Mouse (Mus musculus) heart, postnatal 4 days (tissue): ENCODE data around the gene Aldh3a1. TPM values are rescaled to one million over a fixed set of nuclear protein-coding genes. Genes with fewer than 3 reads are reported as not detected.

ENCODE experiments used
- DNase-seq: peaks from one replicate; pipeline ENCODE4 v3.0.0; 2021
- total RNA-seq, 2 experiments: library from RNA; stranded (reverse); gene quantifications; 2 replicates each; pipeline ENCODE4 v1.2.3; 2021

Aldh3a1 gene
- total RNA-seq, 2 experiments from 2014 or later: 0.29 to 0.31 TPM

DNA sequence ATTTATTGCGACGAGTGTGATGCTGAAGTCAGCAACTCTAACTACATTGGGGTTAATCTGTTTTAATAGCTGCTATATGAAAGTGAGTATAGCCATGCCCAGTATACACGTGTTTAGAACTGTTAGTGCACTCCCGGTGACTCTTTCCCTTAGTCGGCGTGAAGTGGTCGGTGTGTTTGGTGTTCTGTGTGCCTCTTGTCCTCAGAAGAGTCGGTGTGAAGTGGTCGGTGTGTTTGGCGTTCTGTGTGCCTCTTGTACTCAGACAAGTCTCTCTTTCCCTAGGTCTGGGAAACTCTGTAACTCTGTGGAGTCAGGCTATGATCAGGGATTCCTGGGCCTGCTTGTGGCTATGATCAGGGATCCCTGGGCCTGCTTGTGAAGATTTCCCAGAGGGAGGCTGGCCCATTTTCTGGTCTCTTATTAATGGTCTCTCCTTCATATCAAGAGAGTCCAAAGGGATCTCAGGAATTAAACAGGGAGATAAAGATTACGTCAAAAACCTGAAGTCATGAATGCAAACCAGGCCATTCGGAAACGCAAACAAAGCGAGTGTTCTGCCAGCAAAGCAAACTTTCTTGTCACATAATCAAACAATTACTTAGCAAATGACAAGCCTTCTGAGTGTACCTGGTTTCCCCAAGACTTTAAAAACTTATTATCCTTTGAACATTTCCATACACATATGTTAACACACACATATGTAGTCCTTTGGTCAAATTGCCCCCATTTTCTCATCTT, 10.6 kb upstream of the Aldh3a1 start:
- DNase-seq: no peak

DNA sequence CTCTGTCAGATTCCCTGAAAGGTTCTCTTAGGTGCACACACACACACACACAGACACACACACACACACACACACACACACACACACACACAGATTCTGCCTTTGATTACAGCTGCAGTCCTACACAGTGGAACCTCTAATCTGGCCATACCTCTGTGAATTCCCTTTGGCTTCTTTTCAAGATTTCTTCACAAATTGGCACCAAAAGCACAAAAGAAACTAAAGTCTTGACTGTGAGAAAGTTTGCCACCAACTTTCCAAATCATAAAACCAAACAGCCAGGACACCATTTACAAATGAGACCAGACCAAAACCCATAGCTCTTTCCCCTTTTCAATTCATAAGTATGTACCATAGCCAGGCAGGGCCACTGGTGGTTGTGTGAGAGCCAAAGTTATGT, 9.4 kb upstream of the Aldh3a1 start:
- DNase-seq: no peak

GRCm38 (mm10) chr11:61199620-61200362, 7.5 kb upstream of the Aldh3a1 start:
- DNase-seq: no peak

- DNase-seq: no peak
Measured at GRCm38 (mm10) chr11:61202186-61202585, 5.2 kb upstream of the Aldh3a1 start.

DNA sequence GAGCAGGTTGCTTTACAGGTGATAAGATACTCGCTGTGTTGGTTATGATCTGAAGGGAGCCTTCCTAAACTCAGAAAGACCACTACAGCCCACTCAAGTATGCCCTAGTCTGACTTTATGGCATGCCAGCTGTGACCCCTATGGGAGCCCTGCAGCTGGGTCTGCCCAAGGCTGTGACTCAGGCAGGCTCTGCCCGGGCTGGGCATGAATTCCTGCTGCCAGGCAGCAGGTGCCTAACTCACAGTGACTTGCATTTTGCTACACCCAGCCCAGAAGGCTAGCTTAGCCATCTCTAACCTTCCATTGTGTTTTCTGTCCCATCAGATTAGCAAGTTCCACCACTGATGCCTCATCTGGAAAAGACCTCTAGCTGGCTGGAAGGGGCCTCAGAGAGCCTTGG, 4.5 kb upstream of the Aldh3a1 start:
- DNase-seq: no peak

- DNase-seq: no peak
Measured at GRCm38 (mm10) chr11:61205167-61205950, 2.0 kb upstream of the Aldh3a1 start.

DNA sequence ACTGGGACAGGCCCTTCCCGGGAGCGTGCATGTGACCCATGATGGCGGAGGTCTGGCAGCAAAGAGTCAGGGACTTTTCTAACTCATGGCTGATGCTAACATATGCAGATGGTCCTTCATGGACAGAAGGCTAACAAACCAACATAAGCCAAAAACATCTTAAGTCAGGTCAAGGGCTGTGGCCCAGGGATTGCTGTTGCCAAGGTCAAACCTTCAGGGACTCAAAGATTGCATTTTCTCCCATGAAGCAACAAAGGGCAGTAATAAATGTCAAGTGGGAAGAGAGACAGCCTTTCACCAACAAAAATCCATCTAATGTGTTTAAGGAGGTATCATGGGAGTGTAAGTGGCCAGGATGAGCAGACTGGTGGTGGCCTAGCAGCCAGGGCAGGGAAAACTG, 1.2 kb upstream of the Aldh3a1 start:
- DNase-seq: no peak

GRCm38 (mm10) chr11:61208316-61208715, 979 bp downstream of the Aldh3a1 start:
- DNase-seq: no peak

GRCm38 (mm10) chr11:61212102-61212501, 4.8 kb downstream of the Aldh3a1 start:
- DNase-seq: no peak

- no peak for DNase-seq
Measured at GRCm38 (mm10) chr11:61215936-61216335, 8.6 kb downstream of the Aldh3a1 start.

GRCm38 (mm10) chr11:61220156-61220881, 13.0 kb downstream of the Aldh3a1 start:
- DNase-seq: no peak

- DNase-seq: no peak
Measured at GRCm38 (mm10) chr11:61222007-61222406, 14.7 kb downstream of the Aldh3a1 start.

DNA sequence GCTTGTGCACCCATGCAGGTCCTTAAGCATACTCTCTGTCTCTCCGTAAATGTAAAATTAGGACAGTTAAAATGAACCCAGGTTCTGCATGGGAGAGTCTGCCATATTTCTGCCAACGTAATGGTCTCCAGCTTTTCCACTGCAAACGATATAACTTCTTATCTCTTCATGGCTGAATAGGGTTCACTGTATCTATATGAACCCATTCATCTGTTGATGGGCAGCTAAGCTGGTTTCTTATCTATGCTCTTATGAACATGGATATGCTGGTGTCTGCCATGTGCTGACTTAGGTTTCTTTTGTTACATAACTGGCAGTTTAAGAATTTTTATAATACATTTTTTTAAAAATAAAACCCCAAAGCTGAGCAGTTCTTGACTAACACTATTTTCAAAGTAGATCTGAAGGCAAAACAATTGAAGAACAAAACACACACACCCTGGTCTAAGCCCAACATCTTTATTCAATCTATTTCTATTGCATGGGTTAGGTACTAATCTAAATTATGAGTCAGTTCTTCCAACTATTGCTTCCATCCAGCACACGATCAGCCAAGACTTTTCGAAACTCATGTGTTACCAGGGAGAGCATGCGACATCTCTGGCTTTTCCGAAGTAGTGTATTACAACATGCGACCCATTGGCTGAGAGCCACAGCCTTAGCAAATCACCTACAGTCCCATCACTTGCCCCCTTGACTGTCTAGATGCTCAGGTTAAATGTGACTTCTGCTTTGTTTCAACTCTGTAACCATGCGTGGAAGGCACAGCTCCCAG, 15.8 kb downstream of the Aldh3a1 start:
- no peak for DNase-seq

DNA sequence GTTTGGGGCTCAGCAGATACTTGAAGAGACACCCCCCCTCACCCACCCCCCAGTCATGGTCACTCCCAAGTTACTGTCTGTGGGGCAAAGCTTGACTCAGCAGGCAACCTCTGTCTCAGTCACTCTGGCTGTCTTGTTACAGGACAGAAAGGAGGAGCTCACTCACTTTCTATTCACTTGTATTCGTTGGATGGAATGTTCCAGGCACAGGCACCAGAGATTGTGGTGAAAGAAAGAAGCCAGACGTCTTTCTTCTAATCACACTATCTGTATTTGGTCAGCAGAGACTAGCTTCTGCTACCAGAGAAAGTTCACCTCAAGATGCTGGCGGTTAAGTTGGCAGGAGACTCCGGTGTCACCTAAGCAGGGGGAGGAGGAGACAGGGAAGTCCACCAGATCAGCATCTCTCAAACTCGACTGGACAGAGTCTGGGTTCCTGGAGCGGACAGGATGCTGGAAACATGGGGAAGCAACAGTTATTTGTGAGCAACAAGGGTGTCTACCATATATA, 17.0 kb downstream of the Aldh3a1 start:
- DNase-seq: no peak

DNA sequence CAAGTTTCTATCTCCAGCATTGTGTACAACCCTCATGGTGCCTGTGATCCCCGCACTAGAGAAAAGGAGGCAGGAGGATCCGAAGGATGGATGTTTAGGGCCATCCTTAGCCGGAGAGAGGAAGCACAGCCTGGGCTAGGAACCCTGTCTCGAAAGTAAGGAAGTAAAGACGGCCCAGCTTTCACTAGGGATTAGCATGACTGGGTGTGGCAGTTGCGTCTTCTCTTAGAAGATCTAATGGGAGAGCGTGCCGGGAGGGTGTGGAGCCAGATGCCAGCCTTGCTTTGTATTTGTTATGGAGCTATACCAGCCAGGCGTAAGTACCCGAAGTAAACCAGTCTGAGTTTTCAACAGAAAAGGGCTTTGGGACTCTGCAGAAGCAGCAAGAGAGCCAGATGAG, 17.6 kb downstream of the Aldh3a1 start:
- no peak for DNase-seq

- DNase-seq: no peak
Measured at GRCm38 (mm10) chr11:61225511-61225910, 18.2 kb downstream of the Aldh3a1 start.

DNA sequence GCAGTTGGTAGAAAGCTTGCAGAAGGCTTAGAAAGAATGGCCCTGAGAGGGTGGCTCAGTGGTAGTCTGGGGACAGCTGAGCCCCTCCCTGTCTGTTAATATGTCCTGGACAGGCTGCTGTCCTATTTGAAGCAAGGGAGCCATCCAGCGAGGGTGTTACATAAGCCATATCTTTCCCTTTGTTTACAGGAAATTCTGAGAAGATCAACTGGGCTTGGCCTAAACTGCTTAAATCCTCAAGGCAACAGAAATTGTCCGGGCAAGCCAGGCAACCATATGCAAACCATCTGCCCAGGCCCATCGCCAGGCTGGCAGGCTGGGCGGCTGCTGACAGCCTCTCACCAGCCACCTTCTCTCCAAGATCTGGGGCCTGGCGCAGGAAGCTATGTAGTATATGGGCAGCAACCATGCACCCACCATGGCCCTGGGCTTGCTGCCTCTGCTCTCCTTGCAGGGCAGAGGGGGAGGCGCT, 18.6 kb downstream of the Aldh3a1 start:
- peak; percentile 70 for DNase-seq

DNA sequence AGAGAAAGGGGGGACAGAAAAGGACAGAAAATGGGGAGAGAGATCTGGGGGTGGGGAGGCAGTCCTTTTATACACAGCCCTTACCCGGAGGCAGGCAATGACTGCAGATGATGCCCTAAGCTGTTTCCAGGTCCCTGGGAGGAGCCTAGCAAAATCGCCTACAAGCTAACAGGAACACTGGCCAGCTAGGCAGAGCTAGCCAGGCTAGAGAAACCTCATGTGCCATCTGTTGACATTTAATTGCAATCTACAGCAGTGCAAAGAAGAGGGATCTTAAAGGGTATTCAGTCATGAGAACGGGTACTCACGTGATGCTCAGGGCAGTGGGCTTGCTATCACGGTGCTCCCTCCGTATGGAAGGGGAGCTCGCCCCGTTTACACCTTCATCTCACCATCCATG, 20.5 kb downstream of the Aldh3a1 start:
- no peak for DNase-seq

DNA sequence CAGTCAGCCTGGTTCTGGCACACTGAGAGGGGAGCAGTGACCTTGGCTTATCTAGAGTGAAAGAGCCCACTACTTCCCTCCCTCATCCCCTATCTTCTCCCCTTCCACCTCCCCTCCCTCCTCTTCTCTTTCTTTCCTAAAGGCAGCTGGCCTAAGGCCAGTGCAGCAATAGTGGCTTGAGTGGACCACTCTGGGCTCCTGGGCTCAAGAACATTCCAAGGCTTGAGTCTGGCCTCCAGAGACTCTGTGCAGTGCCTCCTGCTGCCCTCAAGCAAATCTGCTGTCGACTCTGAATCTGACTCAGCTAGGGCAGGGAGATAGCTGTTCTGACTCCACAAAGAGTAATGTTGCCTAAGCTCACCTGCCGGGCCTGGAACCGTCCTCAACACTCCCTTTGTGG, 21.1 kb downstream of the Aldh3a1 start:
- DNase-seq: no peak

- DNase-seq: peak; percentile 79
Measured at GRCm38 (mm10) chr11:61231329-61231728, 24.0 kb downstream of the Aldh3a1 start.

DNA sequence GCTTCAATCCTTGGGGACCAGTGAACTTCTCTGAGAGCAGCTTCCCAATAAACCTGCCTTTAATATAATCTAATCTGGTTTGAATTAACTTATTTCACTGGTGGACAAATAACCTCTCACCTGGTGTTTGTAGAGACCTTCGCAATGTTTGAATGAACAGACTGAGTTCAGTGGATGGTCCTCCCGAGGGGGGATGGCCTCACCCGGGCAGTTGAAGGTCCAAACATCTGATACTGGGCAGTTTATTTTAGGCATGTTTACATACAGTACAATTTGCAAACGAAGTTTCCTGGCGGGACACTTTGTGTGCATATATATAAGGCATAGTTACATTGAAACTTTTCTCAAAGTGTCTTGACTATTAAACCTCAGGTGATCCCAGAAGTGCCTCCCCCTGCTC, 26.8 kb downstream of the Aldh3a1 start:
- DNase-seq: no peak
